Mouse (Mus musculus) thymus, adult 2 months (tissue): ENCODE results near the gene Poc1a.

Experiments used
- CTCF ChIP-seq: fragments of 200-500 bp; IDR thresholded peaks from 2 replicates; pipeline ENCODE4 v1.5.1; 2012; ENCODE audit warnings: mild to moderate bottlenecking, control low read depth, low read length, moderate library complexity, borderline replicate concordance; ENCODE audit not compliant: control insufficient read depth, poor library complexity, insufficient read depth; ENCODE audit errors: extremely low read depth
- POLR2A ChIP-seq: fragments of 200-500 bp; IDR thresholded peaks from 2 replicates; pipeline ENCODE4 v1.6.1; 2012; ENCODE audit warnings: mild to moderate bottlenecking, low read length, control low read depth, moderate library complexity; ENCODE audit not compliant: control insufficient read depth, poor library complexity, insufficient read depth; ENCODE audit errors: extremely low read depth

DNA sequence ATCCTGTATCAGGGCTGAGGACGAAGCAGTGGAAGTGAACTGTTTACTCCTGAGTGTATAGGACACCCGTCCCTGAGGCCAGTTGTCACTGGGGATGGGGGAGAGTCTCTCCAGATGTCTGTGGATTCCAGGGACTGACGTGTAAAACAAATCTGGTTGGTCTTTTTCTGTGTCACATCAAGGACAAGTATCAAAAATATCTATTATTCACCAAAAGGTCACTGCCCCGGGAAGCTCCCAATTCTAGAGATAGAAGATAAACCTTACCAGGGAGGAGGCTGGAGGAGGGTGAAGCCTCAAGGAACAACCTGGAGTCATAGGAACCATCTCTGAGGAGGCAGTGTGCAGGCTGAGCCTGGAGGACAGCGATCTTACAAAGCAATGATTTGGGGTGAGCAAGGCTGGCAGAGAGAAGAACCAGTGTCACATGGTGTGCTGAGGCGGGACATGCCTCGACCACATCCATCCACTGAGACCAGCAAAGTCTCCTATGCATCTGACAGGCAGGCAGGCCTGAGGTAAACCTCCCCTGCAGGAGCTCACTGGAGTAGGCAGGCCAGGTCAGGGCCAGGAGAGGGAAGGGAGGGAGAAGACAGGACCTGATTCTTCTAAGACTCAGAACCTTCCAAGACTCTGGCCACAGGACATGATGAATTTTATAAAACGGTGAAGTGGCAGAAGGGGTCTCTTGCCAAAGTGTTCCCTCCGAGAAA is 11.6 kb upstream of the Poc1a start:
- TF ChIP-seq CTCF (no peak), POLR2A (no peak)
